Mouse (Mus musculus) CH12.LX (cell line): ENCODE results near the gene Dync1i1.

Experiments used
- CTCF ChIP-seq, 2 experiments: IDR thresholded peaks in 1 of 2; conservative IDR thresholded peaks in 1 of 2; 2 replicates each; pipeline ENCODE4 v1.5.1; 2011 to 2012; ENCODE audit warnings: low read depth in 2 of 2, low read length in 2 of 2, improper control_type of control experiment in 1 of 2, inconsistent platforms in 1 of 2, mild to moderate bottlenecking in 1 of 2, moderate library complexity in 1 of 2
- MEF2A ChIP-seq: IDR thresholded peaks from 2 replicates; pipeline ENCODE4 v1.6.1; 2014; ENCODE audit warnings: low read depth, mild to moderate bottlenecking, inconsistent platforms, low read length, improper control_type of control experiment, borderline replicate concordance
- POLR2A ChIP-seq: IDR thresholded peaks from 2 replicates; pipeline ENCODE4 v1.6.1; 2011; ENCODE audit warnings: low read depth, mild to moderate bottlenecking, improper control_type of control experiment, low read length
- SIN3A ChIP-seq: IDR thresholded peaks from 2 replicates; pipeline ENCODE4 v1.6.1; 2012; ENCODE audit warnings: low read length, improper control_type of control experiment, inconsistent platforms
- USF1 ChIP-seq: IDR thresholded peaks from 2 replicates; pipeline ENCODE4 v1.6.1; 2014; ENCODE audit warnings: low read depth, mild to moderate bottlenecking, inconsistent platforms, low read length, improper control_type of control experiment
- ZC3H11A ChIP-seq: IDR thresholded peaks from 2 replicates; pipeline ENCODE4 v1.6.1; 2012; ENCODE audit warnings: low read depth, mild to moderate bottlenecking, inconsistent platforms, low read length, improper control_type of control experiment
- ZNF384 ChIP-seq: IDR thresholded peaks from 2 replicates; pipeline ENCODE4 v1.6.1; 2012; ENCODE audit warnings: low read depth, low read length, improper control_type of control experiment, inconsistent platforms

DNA sequence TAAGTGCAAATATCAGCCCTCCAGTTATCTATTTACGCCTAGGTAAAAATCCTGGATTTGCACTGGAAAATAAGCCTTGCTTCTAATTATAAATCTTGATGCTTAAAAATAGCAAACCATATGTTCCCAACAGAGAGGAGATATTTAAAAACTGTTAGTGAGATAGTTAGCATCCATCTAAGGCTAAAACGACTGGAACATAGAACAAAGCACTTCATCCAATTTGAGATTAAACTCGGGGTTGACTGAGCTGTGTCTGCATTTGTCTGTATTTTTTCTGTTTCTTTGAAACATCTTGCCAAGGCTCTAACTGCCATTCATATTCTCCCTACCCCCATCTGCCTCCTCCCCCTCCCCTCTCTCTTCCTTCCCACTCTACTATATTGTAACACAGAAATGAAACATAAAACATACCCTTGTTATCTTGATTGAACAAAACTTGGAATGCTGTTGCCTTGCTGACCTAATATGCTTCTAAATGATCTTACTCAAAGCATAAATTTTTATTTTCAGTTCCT is 10.3 kb upstream of the Dync1i1 start:
- TF ChIP-seq MEF2A = no peak
- no peak for TF ChIP-seq SIN3A
- TF ChIP-seq POLR2A = no peak
- no peak for TF ChIP-seq CTCF (conservative IDR thresholded peaks at IDR 0.05 in 1 of 2, IDR thresholded peaks at IDR 0.05 in 1 of 2; ENCODE audit: low read depth in 2 of 2, low read length in 2 of 2)
- TF ChIP-seq USF1 = no peak
- TF ChIP-seq ZNF384 = no peak
- TF ChIP-seq ZC3H11A = no peak
